Mouse (Mus musculus): ENCODE measurements around the gene Soga3. TPM values are rescaled to one million over a fixed set of nuclear protein-coding genes. Genes with fewer than 3 reads are reported as not detected.

Soga3 gene
- polyA plus RNA-seq, 1 experiment from 2014 or later, result 0.64 TPM

DNA sequence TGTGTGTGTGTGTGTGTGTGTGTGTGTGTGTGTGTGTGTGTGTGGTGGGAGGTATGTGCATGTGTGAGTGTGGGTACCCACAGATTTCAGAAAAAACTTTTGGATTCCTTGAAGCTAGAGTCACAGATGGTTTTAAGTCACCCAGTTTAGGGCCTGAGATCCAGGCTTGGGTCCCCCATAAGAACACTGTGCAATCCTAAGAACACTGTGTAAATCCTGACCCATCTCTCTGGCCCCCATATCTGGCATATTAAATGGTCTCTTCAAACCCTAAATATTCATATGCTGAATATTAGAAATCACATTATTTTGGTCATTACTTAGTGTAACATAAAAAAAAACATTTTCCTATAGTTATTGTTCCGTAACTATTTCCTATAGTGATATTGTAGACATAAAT is 73.3 kb downstream of the Soga3 start:
- H3K4me3 ChIP-seq (ENCODE audit: low read depth, low read length), result no peak overlapping the region
- no peak overlapping the region for H3K27ac ChIP-seq (ENCODE audit: low read depth, low read length)
- no peaks in the 10 kb centered on the region for H3K27me3 ChIP-seq (replicated peaks; ENCODE audit: control insufficient read depth, insufficient read depth, low read length)
- H3K4me2 ChIP-seq, result no peak overlapping the region
- no peaks in the 10 kb centered on the region for H3K9me3 ChIP-seq (ENCODE audit: control insufficient read depth, low read length)
- 78% methylated on average over 1 of the region's 1 CpGs for WGBS
- H3K36me3 ChIP-seq (ENCODE audit: control insufficient read depth, insufficient read depth, low read length), result no peaks in the 10 kb centered on the region
- H3K9ac ChIP-seq (ENCODE audit: low read depth, low read length), result no peak overlapping the region
- no peaks in the 10 kb centered on the region for H3K4me1 ChIP-seq (replicated peaks; ENCODE audit: control insufficient read depth, insufficient read depth, low read length)
- DNase-seq (ENCODE audit: low spot score) (no peak), ATAC-seq (replicated peaks; ENCODE audit: low FRiP score) (no peak)

DNA sequence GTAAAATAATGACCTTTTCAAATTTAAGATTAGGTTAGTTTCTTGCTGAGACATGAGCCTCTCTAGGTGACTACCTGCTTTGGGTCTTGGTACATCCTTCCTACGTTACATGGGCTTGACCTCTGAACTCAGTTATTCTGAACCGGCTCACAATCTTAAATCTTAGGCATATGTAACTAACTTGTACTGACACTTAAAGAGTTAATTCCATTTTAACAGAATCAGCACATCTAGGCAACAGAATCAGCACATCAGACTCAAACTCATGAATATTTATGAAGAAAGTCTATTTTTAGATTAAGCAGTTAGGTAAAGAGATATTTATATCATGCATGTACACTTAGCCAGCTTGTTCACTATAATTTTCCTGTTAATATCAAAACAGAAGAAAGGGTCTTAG is 73.8 kb downstream of the Soga3 start:
- no peaks in the 10 kb centered on the region for H3K36me3 ChIP-seq (ENCODE audit: control insufficient read depth, insufficient read depth, low read length)
- H3K27ac ChIP-seq (ENCODE audit: low read depth, low read length), result no peak overlapping the region
- DNase-seq (ENCODE audit: low spot score) (no peak), ATAC-seq (replicated peaks; ENCODE audit: low FRiP score) (no peak)
- no peaks in the 10 kb centered on the region for H3K9me3 ChIP-seq (ENCODE audit: control insufficient read depth, low read length)
- 74% methylated on average over 2 of the region's 2 CpGs for WGBS
- H3K4me2 ChIP-seq, result no peak overlapping the region
- no peaks in the 10 kb centered on the region for H3K4me1 ChIP-seq (replicated peaks; ENCODE audit: control insufficient read depth, insufficient read depth, low read length)
- H3K9ac ChIP-seq (ENCODE audit: low read depth, low read length), result no peak overlapping the region
- no peaks in the 10 kb centered on the region for H3K27me3 ChIP-seq (replicated peaks; ENCODE audit: control insufficient read depth, insufficient read depth, low read length)
- no peak overlapping the region for H3K4me3 ChIP-seq (ENCODE audit: low read depth, low read length)

DNA sequence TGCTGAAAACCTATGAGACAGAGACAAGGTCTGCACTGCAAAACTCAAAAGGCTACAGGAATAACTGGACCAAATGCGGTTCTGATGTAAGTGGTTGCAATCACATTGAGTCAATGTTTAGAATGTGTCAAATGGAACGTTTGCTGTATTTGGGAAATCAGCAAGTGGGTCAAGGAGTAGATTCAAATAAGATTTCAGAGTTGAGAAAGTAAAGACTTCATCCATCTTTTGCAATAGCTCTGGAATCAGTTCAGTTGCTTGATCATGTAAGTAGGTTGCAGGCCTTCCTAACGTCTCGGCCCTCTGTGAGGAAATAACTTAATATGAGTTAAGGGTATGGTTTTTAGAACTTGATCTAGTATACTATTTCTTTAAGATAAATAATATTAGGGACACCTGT is 81.7 kb downstream of the Soga3 start:
- Histone ChIP-seq H3K27ac (ENCODE audit: low read depth, low read length) (no peak overlapping the region), H3K4me2 (no peak overlapping the region), H3K27me3 (replicated peaks; ENCODE audit: control insufficient read depth, insufficient read depth, low read length) (no peaks in the 10 kb centered on the region), H3K4me1 (replicated peaks; ENCODE audit: control insufficient read depth, insufficient read depth, low read length) (no peaks in the 10 kb centered on the region), H3K9me3 (ENCODE audit: control insufficient read depth, low read length) (no peaks in the 10 kb centered on the region), H3K4me3 (ENCODE audit: low read depth, low read length) (no peak overlapping the region), H3K9ac (ENCODE audit: low read depth, low read length) (no peak overlapping the region), H3K36me3 (ENCODE audit: control insufficient read depth, insufficient read depth, low read length) (no peaks in the 10 kb centered on the region)
- ATAC-seq (replicated peaks; ENCODE audit: low FRiP score) (no peak), DNase-seq (ENCODE audit: low spot score) (no peak)
- WGBS, result 84% methylated on average over 4 of the region's 4 CpGs

DNA sequence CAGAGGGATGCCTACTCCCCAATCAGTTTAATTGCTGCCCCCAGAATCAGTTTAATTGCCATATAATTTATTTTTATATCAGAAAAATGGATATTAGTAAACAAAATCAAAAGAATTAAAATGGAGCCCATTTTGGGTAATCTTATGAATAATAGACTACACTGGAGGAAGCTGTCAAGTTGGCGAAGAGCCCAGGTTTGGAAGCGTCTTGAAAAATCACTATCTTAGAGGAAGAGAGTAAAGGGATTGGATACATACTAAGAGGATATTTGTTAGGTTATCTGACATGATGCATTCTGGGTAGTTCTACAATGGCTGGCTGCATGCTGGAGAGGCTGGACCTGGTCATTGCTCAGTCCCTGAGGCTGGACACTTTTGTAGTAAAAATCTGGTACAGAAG is 87.6 kb downstream of the Soga3 start:
- Histone ChIP-seq H3K27me3 (replicated peaks; ENCODE audit: control insufficient read depth, insufficient read depth, low read length) (no peaks in the 10 kb centered on the region), H3K4me3 (ENCODE audit: low read depth, low read length) (no peak overlapping the region), H3K36me3 (ENCODE audit: control insufficient read depth, insufficient read depth, low read length) (no peaks in the 10 kb centered on the region), H3K4me1 (replicated peaks; ENCODE audit: control insufficient read depth, insufficient read depth, low read length) (no peaks in the 10 kb centered on the region), H3K27ac (ENCODE audit: low read depth, low read length) (no peak overlapping the region), H3K9ac (ENCODE audit: low read depth, low read length) (no peak overlapping the region), H3K9me3 (ENCODE audit: control insufficient read depth, low read length) (no peaks in the 10 kb centered on the region), H3K4me2 (no peak overlapping the region)
- no peak for ATAC-seq (replicated peaks; ENCODE audit: low FRiP score)
- 78% methylated on average over 2 of the region's 2 CpGs for WGBS
- no peak for DNase-seq (ENCODE audit: low spot score)

Other genes starting within 250 kb of the Soga3 start
- not detected in 2 replicates for gene 2310057J18Rik, start 157.5 kb upstream of the Soga3 start, polyA plus RNA-seq (2014; fragmentation: Nextera tagmentation; extraction: Ambion mirVana)
- not detected in 2 replicates for gene Gm49353, start 55.1 kb downstream of the Soga3 start, polyA plus RNA-seq (2014; fragmentation: Nextera tagmentation; extraction: Ambion mirVana)
- gene 9330159F19Rik, start 67.8 kb downstream of the Soga3 start, polyA plus RNA-seq (2014; fragmentation: Nextera tagmentation; extraction: Ambion mirVana), result 0.06 and 0.07 TPM in 2 replicates
- 32.9 and 38.0 TPM in 2 replicates for gene Echdc1, start 169.3 kb downstream of the Soga3 start, polyA plus RNA-seq (2014; fragmentation: Nextera tagmentation; extraction: Ambion mirVana)
- gene Rnf146, start 218.6 kb downstream of the Soga3 start, polyA plus RNA-seq (2014; fragmentation: Nextera tagmentation; extraction: Ambion mirVana), result 28.3 and 32.6 TPM in 2 replicates

Measured in liver, embryonic 11.5 days (tissue).